Mouse (Mus musculus): ENCODE data around the gene Ctc1. TPM values are rescaled to one million over a fixed set of nuclear protein-coding genes. Genes with fewer than 3 reads are reported as not detected.

The Ctc1 gene
- polyA plus RNA-seq, 1 experiment: 43.2 TPM

- peak within 1 kb of the TSS; percentile 75 for H3K4me3 ChIP-seq (ENCODE audit: insufficient read depth, low read length)
- no peaks in the 10 kb centered on the region for H3K4me1 ChIP-seq (ENCODE audit: control insufficient read depth, insufficient read depth, low read length)
- peak within 1 kb of the TSS; percentile 62 for H3K27ac ChIP-seq (ENCODE audit: insufficient read depth, low read length)
- TF ChIP-seq POLR2A (IDR thresholded peaks at IDR 0.05; ENCODE audit: low read depth, low read length) (no peak), CTCF (IDR thresholded peaks at IDR 0.05; ENCODE audit: borderline replicate concordance, insufficient read depth, low read length) (no peak)
These were observed 30.1 kb downstream of the Ctc1 start, which contains the start of gene Aurkb for GRCm38 (mm10) chr11:69045531-69046394. Gene Aurkb (plus strand): TSS chr11:69045647.

- TF ChIP-seq CTCF (IDR thresholded peaks at IDR 0.05; ENCODE audit: borderline replicate concordance, insufficient read depth, low read length) (no peak), POLR2A (IDR thresholded peaks at IDR 0.05; ENCODE audit: low read depth, low read length) (peak; percentile 15; the same call in 1 of the 2 replicates)
- Histone ChIP-seq H3K4me3 (ENCODE audit: insufficient read depth, low read length) (peak overlapping the region; percentile 75), H3K4me1 (ENCODE audit: control insufficient read depth, insufficient read depth, low read length) (no peaks in the 10 kb centered on the region), H3K27ac (ENCODE audit: insufficient read depth, low read length) (peak overlapping the region; percentile 62; the same call in 1 of the 2 replicates)
These were observed 30.7 kb downstream of the Ctc1 start for GRCm38 (mm10) chr11:69046395-69046774.

GRCm38 (mm10) chr11:69047592-69047991 is 31.9 kb downstream of the Ctc1 start:
- Histone ChIP-seq H3K4me1 (ENCODE audit: control insufficient read depth, insufficient read depth, low read length) (no peaks in the 10 kb centered on the region), H3K4me3 (ENCODE audit: insufficient read depth, low read length) (0 out of 2 replicates have a peak overlapping the region, but pooled peaks have one; percentile 5)

GRCm38 (mm10) chr11:69048151-69048550 is 32.4 kb downstream of the Ctc1 start:
- Histone ChIP-seq H3K4me3 (ENCODE audit: insufficient read depth, low read length) (no peak overlapping the region), H3K27ac (ENCODE audit: insufficient read depth, low read length) (no peak overlapping the region), H3K4me1 (ENCODE audit: control insufficient read depth, insufficient read depth, low read length) (no peaks in the 10 kb centered on the region)
- TF ChIP-seq CTCF (IDR thresholded peaks at IDR 0.05; ENCODE audit: borderline replicate concordance, insufficient read depth, low read length) (no peak), POLR2A (IDR thresholded peaks at IDR 0.05; ENCODE audit: low read depth, low read length) (no peak)

More at GRCm38 (mm10) chr11:69047592-69047991, 31.9 kb downstream of the Ctc1 start:
- no peak for TF ChIP-seq CTCF (IDR thresholded peaks at IDR 0.05; ENCODE audit: borderline replicate concordance, insufficient read depth, low read length)
- no peak for TF ChIP-seq POLR2A (IDR thresholded peaks at IDR 0.05; ENCODE audit: low read depth, low read length)
- H3K27ac ChIP-seq (ENCODE audit: insufficient read depth, low read length): no peak overlapping the region

- Histone ChIP-seq H3K27ac (ENCODE audit: insufficient read depth, low read length) (no peak overlapping the region), H3K4me1 (ENCODE audit: control insufficient read depth, insufficient read depth, low read length) (no peaks in the 10 kb centered on the region), H3K4me3 (ENCODE audit: insufficient read depth, low read length) (no peak overlapping the region)
- TF ChIP-seq CTCF (IDR thresholded peaks at IDR 0.05; ENCODE audit: borderline replicate concordance, insufficient read depth, low read length) (no peak), POLR2A (IDR thresholded peaks at IDR 0.05; ENCODE audit: low read depth, low read length) (no peak)
These were observed 35.0 kb downstream of the Ctc1 start for GRCm38 (mm10) chr11:69050748-69051147.

- Histone ChIP-seq H3K4me3 (ENCODE audit: insufficient read depth, low read length) (no peak overlapping the region), H3K27ac (ENCODE audit: insufficient read depth, low read length) (no peak overlapping the region), H3K4me1 (ENCODE audit: control insufficient read depth, insufficient read depth, low read length) (no peaks in the 10 kb centered on the region)
- TF ChIP-seq POLR2A (IDR thresholded peaks at IDR 0.05; ENCODE audit: low read depth, low read length) (no peak), CTCF (IDR thresholded peaks at IDR 0.05; ENCODE audit: borderline replicate concordance, insufficient read depth, low read length) (no peak)
These were observed 36.1 kb downstream of the Ctc1 start for GRCm38 (mm10) chr11:69051771-69052170.

- no peaks in the 10 kb centered on the region for H3K4me1 ChIP-seq (ENCODE audit: control insufficient read depth, insufficient read depth, low read length)
- no peak for TF ChIP-seq CTCF (IDR thresholded peaks at IDR 0.05; ENCODE audit: borderline replicate concordance, insufficient read depth, low read length)
- TF ChIP-seq POLR2A (IDR thresholded peaks at IDR 0.05; ENCODE audit: low read depth, low read length): no peak
- H3K4me3 ChIP-seq (ENCODE audit: insufficient read depth, low read length): no peak overlapping the region
- H3K27ac ChIP-seq (ENCODE audit: insufficient read depth, low read length): no peak overlapping the region
These were observed 37.2 kb downstream of the Ctc1 start for GRCm38 (mm10) chr11:69052824-69053421.

- no peak overlapping the region for H3K27ac ChIP-seq (ENCODE audit: insufficient read depth, low read length)
- no peak overlapping the region for H3K4me3 ChIP-seq (ENCODE audit: insufficient read depth, low read length)
- TF ChIP-seq CTCF (IDR thresholded peaks at IDR 0.05; ENCODE audit: borderline replicate concordance, insufficient read depth, low read length) (no peak), POLR2A (IDR thresholded peaks at IDR 0.05; ENCODE audit: low read depth, low read length) (no peak)
- H3K4me1 ChIP-seq (ENCODE audit: control insufficient read depth, insufficient read depth, low read length): no peaks in the 10 kb centered on the region
These were observed 38.1 kb downstream of the Ctc1 start for GRCm38 (mm10) chr11:69053848-69054247.

GRCm38 (mm10) chr11:69058265-69058664 is 42.6 kb downstream of the Ctc1 start:
- no peaks in the 10 kb centered on the region for H3K4me1 ChIP-seq (ENCODE audit: control insufficient read depth, insufficient read depth, low read length)
- H3K27ac ChIP-seq (ENCODE audit: insufficient read depth, low read length): peak overlapping the region; percentile 88; the same call in 1 of the 2 replicates
- TF ChIP-seq CTCF (IDR thresholded peaks at IDR 0.05; ENCODE audit: borderline replicate concordance, insufficient read depth, low read length): no peak
- no peak for TF ChIP-seq POLR2A (IDR thresholded peaks at IDR 0.05; ENCODE audit: low read depth, low read length)
- peak overlapping the region; percentile 95 for H3K4me3 ChIP-seq (ENCODE audit: insufficient read depth, low read length)
